Mouse (Mus musculus): ENCODE measurements around the gene Gm20696.

Gm20696 gene

DNA sequence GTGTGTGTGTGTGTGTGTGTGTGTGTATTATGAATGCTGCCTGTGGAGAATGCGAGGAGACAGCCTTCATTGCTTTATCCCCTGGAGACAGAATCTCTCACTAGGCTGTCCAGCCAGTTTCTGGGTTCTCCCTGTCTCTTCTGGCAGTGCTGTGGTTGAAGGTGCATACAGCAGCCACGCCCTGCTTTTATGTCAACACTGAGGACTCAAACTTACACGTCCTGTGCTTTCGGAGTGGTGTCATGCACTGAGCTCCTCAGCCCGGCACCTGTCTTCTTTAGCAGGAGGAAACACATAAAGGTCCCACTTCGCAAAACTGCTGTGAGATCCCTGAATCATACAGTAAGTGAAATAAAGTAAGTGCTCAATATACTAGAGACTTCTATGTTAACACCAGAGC is 264.8 kb downstream of the Gm20696 start:
- peak; percentile 78 for DNase-seq (ENCODE audit: low read depth, low spot score)

DNA sequence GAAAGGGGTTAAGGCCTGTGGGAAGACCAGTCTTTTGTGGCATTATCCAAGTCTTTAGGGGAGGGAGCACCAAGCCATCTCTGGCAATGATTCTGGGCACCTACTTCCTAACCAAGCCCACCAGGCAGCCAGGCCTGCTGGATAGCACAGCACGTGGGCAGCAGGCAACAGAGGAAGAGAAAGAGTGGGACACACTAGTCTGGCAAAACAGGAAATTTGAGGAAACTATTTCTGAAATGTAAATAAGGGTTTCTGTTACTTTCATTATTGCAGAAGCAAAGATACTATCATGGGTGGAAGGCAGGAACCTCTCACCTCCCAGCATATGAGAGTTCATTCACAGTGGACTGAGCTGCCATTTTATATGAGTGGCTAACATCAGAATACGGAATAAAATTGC is 265.4 kb downstream of the Gm20696 start:
- peak; percentile 55 for DNase-seq (ENCODE audit: low read depth, low spot score)

DNA sequence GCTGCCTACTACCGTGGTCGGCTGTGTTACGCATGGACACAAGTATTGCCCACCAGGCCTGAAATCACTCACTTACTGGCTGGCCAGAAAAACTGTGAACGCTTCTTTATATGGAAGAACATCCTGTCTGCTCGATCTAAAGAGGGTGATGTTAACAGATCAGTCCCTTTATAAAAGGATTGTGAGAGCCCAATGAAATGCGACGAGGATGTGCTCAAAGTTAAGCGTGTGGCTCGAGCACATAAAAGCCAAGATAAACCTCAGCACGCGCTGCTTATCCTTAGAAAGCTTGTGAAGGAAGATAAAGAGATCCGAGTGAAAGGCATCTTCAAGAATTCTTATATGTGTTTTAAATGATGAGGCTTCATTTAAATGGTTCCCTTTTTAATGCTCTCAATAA is 270.9 kb downstream of the Gm20696 start:
- DNase-seq (ENCODE audit: low read depth, low spot score): peak; percentile 53

DNA sequence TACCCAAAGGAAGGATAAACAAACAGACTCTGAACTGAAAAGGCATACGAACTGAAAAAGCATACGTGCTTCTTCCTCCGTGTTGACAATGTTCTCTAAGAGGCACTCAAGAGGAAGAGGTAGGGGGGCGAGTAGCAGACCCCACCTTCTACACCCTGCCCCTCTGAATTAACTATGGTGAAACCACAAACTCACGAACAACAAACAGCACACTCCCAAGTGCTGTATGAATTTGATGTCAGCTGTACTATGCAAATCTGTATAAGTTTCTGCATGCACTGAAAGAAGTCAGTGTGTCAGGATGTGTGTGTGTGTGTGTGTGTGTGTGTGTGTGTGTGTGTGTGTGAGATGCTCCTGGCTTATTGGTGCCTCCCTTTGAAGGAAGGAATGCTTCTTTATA is 271.8 kb downstream of the Gm20696 start:
- peak; percentile 62 for DNase-seq (ENCODE audit: low read depth, low spot score)

DNA sequence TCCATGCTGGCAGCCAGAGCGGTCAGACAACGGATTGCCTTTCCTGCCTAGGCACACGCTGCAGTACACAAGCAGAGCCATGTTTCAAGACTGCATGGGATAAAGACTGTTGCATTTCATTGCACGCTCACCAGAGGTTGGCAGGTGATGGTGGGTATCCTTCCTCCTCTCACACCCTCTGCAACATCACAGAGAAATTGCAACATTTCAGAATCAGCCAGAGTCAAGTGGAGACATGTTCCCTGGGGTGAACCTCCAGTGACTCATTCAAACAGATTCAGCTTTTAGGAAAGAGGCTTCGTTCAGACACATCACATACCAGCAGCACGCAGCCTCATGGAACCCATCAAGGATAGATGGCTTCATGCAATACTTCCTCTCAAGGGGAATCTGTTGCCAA is 274.1 kb downstream of the Gm20696 start:
- DNase-seq (ENCODE audit: low read depth, low spot score): no peak

DNA sequence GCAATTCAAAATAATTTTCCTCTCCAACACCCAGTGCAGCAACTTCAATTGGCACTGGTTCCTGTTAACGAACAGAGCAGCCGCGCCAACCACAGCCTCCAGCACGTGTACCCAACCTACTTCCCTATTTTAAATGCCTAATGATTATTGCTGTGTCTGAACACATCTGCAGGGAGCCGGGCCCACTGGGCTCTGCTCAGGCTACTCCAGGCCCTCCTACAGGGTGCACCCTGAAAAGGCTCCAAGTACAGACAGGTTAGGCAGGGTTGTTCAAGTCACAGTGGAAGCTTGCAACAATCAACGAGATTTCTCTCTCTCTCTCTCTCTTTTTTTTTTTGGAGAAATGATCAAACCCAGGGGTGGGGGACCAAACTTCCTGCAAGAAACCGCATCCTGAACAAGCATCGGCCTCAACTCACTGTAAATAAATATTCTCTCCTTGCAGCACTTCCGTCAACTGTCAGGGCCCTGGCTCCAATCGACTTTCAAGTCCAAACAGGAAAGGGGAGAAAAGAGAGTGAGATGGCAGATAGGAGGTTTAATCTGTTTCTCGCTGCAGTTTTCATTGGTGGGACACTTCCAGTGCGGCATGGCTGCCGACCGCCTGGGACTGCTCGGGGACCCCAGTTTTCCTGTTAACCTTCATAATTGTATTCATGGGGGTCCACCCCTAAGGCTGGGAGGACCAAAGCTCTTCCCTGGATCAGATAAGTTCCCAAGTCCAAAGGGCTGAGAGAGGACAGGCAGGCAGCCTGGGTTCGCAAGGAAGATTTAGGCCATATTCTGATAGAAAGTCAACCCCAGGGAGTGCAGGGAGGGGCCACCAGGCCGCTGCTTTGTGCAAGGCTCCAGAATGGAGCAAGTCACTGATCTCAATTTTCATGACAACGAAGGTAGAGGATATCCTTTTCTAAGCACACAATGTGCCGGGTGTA is 277.6 kb downstream of the Gm20696 start:
- peak; percentile 73 for DNase-seq (ENCODE audit: low read depth, low spot score)

DNA sequence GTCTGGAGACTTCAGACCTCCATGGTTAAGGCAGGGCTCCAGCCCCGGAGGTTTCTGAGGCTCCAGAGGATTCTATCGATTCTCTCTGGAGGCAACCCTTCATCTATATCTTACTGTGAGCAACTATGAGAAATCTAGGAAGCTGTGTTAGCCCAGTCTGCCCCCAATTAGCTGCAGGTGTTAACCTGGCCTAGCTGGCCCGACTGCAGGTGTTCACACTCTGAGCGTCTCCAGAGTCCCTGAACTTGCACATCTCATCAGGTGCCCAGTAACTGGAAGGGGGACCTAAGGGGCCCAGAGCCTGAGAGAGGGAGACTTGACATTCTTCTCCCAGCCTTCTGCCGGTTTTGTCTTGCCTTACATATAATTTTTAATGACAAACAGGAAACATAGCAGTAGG is 278.6 kb downstream of the Gm20696 start:
- DNase-seq (ENCODE audit: low read depth, low spot score): no peak

DNA sequence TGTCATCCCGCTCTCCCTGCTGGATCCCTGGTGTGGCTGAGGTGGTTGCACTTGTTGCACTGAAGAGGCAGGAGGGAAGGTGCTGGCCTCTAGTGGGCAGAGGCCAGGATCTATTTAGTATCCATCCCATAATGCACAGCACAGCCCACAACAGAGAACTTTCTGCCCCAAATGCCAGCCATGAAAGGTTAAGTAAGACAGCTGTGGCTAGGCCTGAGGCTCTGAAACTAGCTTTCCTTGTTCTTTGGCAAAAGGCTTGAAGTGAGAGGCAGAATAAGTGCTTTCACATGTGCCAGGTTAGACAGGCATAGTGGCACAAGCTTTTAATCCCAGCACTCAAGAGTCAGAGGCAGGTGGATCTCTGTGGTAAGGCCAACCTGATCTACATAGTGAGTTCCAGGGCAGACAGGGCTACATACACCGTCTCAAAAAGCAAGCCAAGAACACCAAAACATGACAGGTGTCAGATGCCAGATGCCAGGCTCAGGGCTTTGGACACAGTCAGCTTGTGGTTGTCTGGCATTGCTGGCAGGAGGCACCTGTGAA is 281.5 kb downstream of the Gm20696 start:
- DNase-seq (ENCODE audit: low read depth, low spot score): peak; percentile 61

- no peak for DNase-seq (ENCODE audit: low read depth, low spot score)
Observed at GRCm38 (mm10) chr6:99383846-99384472, 282.6 kb downstream of the Gm20696 start.

DNA sequence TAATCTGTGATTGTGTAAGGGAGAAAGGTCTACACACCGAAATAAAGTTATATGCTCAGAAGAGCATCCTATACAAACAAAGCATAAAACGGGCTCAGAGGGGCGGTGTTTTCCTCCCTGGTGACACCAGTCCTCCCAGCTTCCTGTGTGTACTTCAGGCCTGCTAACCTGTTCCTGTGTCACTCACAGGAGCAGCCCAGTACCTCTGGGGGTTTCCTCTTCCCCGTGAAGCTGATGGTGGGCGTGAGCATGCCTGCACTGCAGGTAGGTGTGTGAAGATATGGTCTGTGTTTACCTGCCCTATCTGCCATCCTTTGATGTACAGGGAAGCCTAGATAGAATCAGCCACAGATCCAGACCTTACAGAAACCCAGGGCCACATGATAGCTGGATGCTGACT is 286.5 kb downstream of the Gm20696 start:
- peak; percentile 79 for DNase-seq (ENCODE audit: low read depth, low spot score)

GRCm38 (mm10) chr6:99378997-99379710 is 287.4 kb downstream of the Gm20696 start:
- DNase-seq (ENCODE audit: low read depth, low spot score): peak; percentile 59

- DNase-seq (ENCODE audit: low read depth, low spot score): no peak
Observed at GRCm38 (mm10) chr6:99377716-99378115, 288.9 kb downstream of the Gm20696 start.

- DNase-seq (ENCODE audit: low read depth, low spot score): no peak
Observed at GRCm38 (mm10) chr6:99377131-99377530, 289.5 kb downstream of the Gm20696 start.

DNA sequence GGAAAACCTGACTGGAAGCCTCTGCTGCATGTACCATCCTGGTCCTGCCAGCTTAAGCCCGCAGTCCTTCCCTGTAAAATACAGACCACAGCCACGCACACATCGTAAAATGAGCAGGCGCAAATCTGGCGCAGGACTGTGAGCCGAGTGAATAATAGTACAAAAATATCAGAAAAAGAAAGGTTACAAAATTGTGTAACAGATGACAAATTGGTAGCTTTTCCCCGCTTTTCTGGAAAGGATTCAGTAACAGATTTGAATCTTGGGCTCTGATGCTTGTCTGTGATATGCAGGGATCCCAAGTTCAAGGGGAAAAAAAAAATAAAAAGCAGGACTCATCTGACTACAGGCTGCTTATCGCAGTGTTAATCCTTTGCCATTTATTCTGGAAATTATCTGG is 289.9 kb downstream of the Gm20696 start:
- no peak for DNase-seq (ENCODE audit: low read depth, low spot score)

DNA sequence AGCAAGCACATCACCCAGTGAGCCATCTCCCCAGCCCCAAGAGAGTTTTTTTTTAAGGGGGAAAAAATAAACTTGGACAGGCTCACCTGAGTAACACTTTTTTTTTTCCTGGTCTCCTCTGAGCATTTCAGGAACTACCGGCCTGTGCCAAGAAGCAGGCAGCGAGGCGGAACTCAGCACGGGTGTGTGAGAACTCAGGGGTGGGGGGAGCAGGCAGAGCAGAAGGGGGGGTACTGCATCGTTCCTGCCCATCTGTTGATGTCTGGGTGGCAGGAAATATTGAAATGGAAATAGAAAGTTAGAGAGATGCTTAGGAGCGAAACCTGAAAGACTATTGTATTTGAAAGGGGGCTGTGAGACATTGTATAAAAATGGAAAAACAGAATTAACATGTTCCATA is 290.7 kb downstream of the Gm20696 start:
- DNase-seq (ENCODE audit: low read depth, low spot score): peak; percentile 65

DNA sequence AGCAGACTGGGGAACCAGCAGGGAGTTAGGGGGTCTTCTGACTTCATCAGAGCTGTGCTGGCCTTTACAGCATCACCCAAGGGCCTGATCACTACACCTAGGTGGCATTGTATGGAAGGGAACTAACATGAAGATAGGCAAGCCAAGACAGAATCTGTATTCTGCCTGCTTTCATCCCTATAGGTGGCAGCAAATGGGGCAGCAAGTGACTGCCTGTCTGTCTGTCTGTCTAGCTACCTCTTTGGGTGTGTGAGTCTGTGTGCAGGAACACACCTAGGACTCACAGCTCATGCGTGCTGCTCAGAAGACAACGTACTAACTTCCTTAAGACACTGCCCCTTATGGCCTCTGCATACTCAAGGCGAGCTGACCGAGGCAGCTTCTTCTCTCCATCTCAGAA is 291.2 kb downstream of the Gm20696 start:
- peak; percentile 77 for DNase-seq (ENCODE audit: low read depth, low spot score)

GRCm38 (mm10) chr6:99374448-99375271 is 291.9 kb downstream of the Gm20696 start:
- DNase-seq (ENCODE audit: low read depth, low spot score): peak; percentile 78

- DNase-seq (ENCODE audit: low read depth, low spot score): no peak
Observed at GRCm38 (mm10) chr6:99372427-99372826, 294.2 kb downstream of the Gm20696 start.

- no peak for DNase-seq (ENCODE audit: low read depth, low spot score)
Observed at GRCm38 (mm10) chr6:99372016-99372415, 294.6 kb downstream of the Gm20696 start.

- no peak for DNase-seq (ENCODE audit: low read depth, low spot score)
Observed at GRCm38 (mm10) chr6:99369931-99370330, 296.7 kb downstream of the Gm20696 start.

- DNase-seq (ENCODE audit: low read depth, low spot score): no peak
Observed at GRCm38 (mm10) chr6:99369156-99369555, 297.4 kb downstream of the Gm20696 start.
